ENCODE assay signal across 15 mouse cellular contexts in the genomic region with DNA sequence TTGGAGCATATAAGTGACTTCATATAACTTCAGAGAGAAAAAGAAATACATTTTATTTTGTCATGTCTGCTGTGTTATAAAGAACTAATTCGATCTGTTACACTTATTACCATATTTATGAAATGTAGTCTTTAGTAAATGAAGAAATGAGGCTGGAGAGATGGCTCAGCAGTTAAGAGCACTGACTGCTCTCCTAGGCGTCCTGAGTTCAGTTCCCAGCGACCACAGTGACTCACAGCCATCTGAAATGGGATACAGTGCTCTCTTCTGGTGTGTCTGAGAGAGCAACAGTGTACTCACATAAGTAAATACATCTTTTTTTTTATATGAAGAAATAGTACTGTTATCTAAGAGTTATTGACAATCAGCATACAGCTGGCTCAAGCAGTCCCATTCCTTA. TPM values are rescaled to one million over a fixed set of nuclear protein-coding genes. Genes with fewer than 3 reads are reported as not detected.
A peak's percentile ranks its signal among the peaks of the same experiment; 100 is the strongest.
DNase-seq lines count a peak whose midpoint lies in the region; ATAC-seq and TF ChIP-seq lines count a peak whose summit lies in the region.
"Had no signal": no experiment of that assay in that cellular context is flagged by ENCODE, and none has a peak within 500 bp of the region (broad histone marks: within the 10 kb centered on the region; RNA-seq: fewer than 3 reads in every experiment).

No protein-coding gene starts in this region.

- TF ChIP-seq EP300 in lung, postnatal 0 days (IDR thresholded peaks at IDR 0.05) = no peak
- TF ChIP-seq EP300 in liver, postnatal 0 days (IDR thresholded peaks at IDR 0.05; ENCODE audit: low read depth) = no peak

- in situ Hi-C loops in ES-E14 (cut with MboI; ENCODE audit: low sequenced_read_pairs in 2 of 2, unreplicated experiment in 2 of 2) = no loop called here

- no peak overlapping the region for H3K4me3 ChIP-seq in heart, embryonic 15.5 days
- no peak overlapping the region for H3K4me3 ChIP-seq in lung, postnatal 0 days (ENCODE audit: low read depth, low read length)
- H3K4me3 ChIP-seq in lung, adult 2 months (replicated peaks; ENCODE audit: extremely low read depth, low read depth, low read length) = no peak overlapping the region
- H3K4me3 ChIP-seq in ES-E14 (ENCODE audit: insufficient read depth in 1 of 2, low read depth in 1 of 2, low read length in 2 of 2, poor library complexity in 1 of 2, severe bottlenecking in 1 of 2) = no peak overlapping the region
- H3K4me3 ChIP-seq in liver, postnatal 0 days (ENCODE audit: low read depth, low read length) = no peak overlapping the region

- DNase-seq in heart, adult 8-10 months (ENCODE audit: low spot score) = no peak
- no peak for DNase-seq in lung, postnatal 0 days (ENCODE audit: low spot score)
- no peak for DNase-seq in lung, adult 2 months
- DNase-seq in ES-E14 (ENCODE audit: low read depth, low spot score) = no peak
- no peak for DNase-seq in liver, postnatal 0 days
- no peak for DNase-seq in spleen, postnatal 14 days (ENCODE audit: low spot score in 2 of 2)
- DNase-seq: cerebellum, postnatal 14 days; kidney, postnatal 14 days; lung, postnatal 4 days; right cerebral cortex, postnatal 14 days had no signal

- peaks cover 27% of the 10 kb centered on the region for H3K4me1 ChIP-seq in heart, embryonic 15.5 days (replicated peaks)
- H3K4me1 ChIP-seq in lung, postnatal 0 days (ENCODE audit: insufficient read depth, low read depth, low read length) = peaks cover 11% of the 10 kb centered on the region; the same call in 1 of the 2 replicates
- peaks cover 15% of the 10 kb centered on the region for H3K4me1 ChIP-seq in lung, adult 2 months (ENCODE audit: control insufficient read depth, insufficient read depth, low read length)
- peaks cover 2 to 3% of the 10 kb centered on the region in 2 experiments; a peak in 2 of 4 replicates for H3K4me1 ChIP-seq in ES-E14 (ENCODE audit: control insufficient read depth in 2 of 2, insufficient read depth in 2 of 2, low read length in 2 of 2, poor library complexity in 1 of 2)
- H3K4me1 ChIP-seq in liver, postnatal 0 days (ENCODE audit: insufficient read depth) = peaks cover 17% of the 10 kb centered on the region

- H3K36me3 ChIP-seq in heart, embryonic 15.5 days = no peaks in the 10 kb centered on the region
- no peaks in the 10 kb centered on the region for H3K36me3 ChIP-seq in lung, postnatal 0 days (ENCODE audit: insufficient read depth, low read length)
- H3K36me3 ChIP-seq in ES-E14 (ENCODE audit: control insufficient read depth, insufficient read depth, low read length, poor library complexity, severe bottlenecking) = no peaks in the 10 kb centered on the region
- no peaks in the 10 kb centered on the region for H3K36me3 ChIP-seq in liver, postnatal 0 days (replicated peaks; ENCODE audit: insufficient read depth, low read length)
- H3K36me3 ChIP-seq: limb, embryonic 15.5 days had no signal

- no peaks in the 10 kb centered on the region for H3K27me3 ChIP-seq in heart, embryonic 15.5 days
- no peaks in the 10 kb centered on the region for H3K27me3 ChIP-seq in lung, postnatal 0 days (replicated peaks; ENCODE audit: insufficient read depth, low read length)
- no peaks in the 10 kb centered on the region for H3K27me3 ChIP-seq in liver, postnatal 0 days (ENCODE audit: insufficient read depth, low read length)
- H3K27me3 ChIP-seq: limb, embryonic 15.5 days had no signal

- TF ChIP-seq CTCF in lung, postnatal 0 days (IDR thresholded peaks at IDR 0.05) = no peak
- no peak for TF ChIP-seq CTCF in lung, adult 2 months (IDR thresholded peaks at IDR 0.05; ENCODE audit: insufficient read depth, low read length)
- no peak for TF ChIP-seq CTCF in liver, postnatal 0 days (IDR thresholded peaks at IDR 0.05; ENCODE audit: low read depth)

- no peak for ATAC-seq in heart, embryonic 15.5 days (replicated peaks; ENCODE audit: insufficient number of reproducible peaks, insufficient read depth, low FRiP score, low read depth)
- no peak for ATAC-seq in lung, postnatal 0 days
- no peak for ATAC-seq in liver, postnatal 0 days
- ATAC-seq: forebrain, embryonic 16.5 days; inflammation-experienced regulatory T-cells, adult 6 months; midbrain, embryonic 16.5 days had no signal

- H3K4me2 ChIP-seq in heart, embryonic 15.5 days = no peak overlapping the region
- no peak overlapping the region for H3K4me2 ChIP-seq in lung, postnatal 0 days (replicated peaks; ENCODE audit: low read depth, low read length)
- no peak overlapping the region for H3K4me2 ChIP-seq in liver, postnatal 0 days (ENCODE audit: low read depth, low read length)

- TF ChIP-seq POLR2A in lung, adult 2 months (IDR thresholded peaks at IDR 0.05; ENCODE audit: borderline replicate concordance, extremely low read depth, low read depth, low read length) = no peak

- 86% methylated on average over 3 of the region's 3 CpGs for WGBS in heart, embryonic 15.5 days
- WGBS in lung, postnatal 0 days = 81% methylated on average over 3 of the region's 3 CpGs
- WGBS in lung, adult 2 months = 80% methylated on average over 3 of the region's 3 CpGs
- 65% methylated on average over 3 of the region's 3 CpGs for WGBS in liver, postnatal 0 days (ENCODE audit: insufficient replicate concordance)

- no peak overlapping the region for H3K9ac ChIP-seq in heart, embryonic 15.5 days
- H3K9ac ChIP-seq in lung, postnatal 0 days (replicated peaks; ENCODE audit: low read depth) = no peak overlapping the region
- H3K9ac ChIP-seq in ES-E14 (ENCODE audit: insufficient read depth, low read depth, low read length, poor library complexity, severe bottlenecking) = no peak overlapping the region
- 0 out of 2 replicates have a peak overlapping the region, but pooled peaks have one; percentile 12 for H3K9ac ChIP-seq in liver, postnatal 0 days (replicated peaks)
- H3K9ac ChIP-seq: limb, embryonic 15.5 days had no signal

- no peaks in the 10 kb centered on the region for H3K9me3 ChIP-seq in heart, embryonic 15.5 days (replicated peaks)
- no peaks in the 10 kb centered on the region for H3K9me3 ChIP-seq in lung, postnatal 0 days (ENCODE audit: low read length)
- no peaks in the 10 kb centered on the region for H3K9me3 ChIP-seq in ES-E14 (ENCODE audit: control insufficient read depth, insufficient read depth, low read depth, low read length)
- no peaks in the 10 kb centered on the region for H3K9me3 ChIP-seq in liver, postnatal 0 days (ENCODE audit: low read length)
- H3K9me3 ChIP-seq: limb, embryonic 15.5 days had no signal

- peak overlapping the region; percentile 69; the same call in 1 of the 2 replicates for H3K27ac ChIP-seq in heart, embryonic 15.5 days
- peak overlapping the region; percentile 77 for H3K27ac ChIP-seq in lung, postnatal 0 days (ENCODE audit: low read length)
- peak overlapping the region; percentile 63; the same call in 1 of the 2 replicates for H3K27ac ChIP-seq in ES-E14 (ENCODE audit: insufficient read depth, low read depth, low read length, poor library complexity, severe bottlenecking)
- peak overlapping the region; percentile 78 for H3K27ac ChIP-seq in liver, postnatal 0 days (ENCODE audit: low read depth)
- H3K27ac ChIP-seq: limb, embryonic 15.5 days had no signal

TF ChIP-seq in ES-E14, 5 proteins besides CTCF, POLR2A, EP300 and RAD21:
- TF ChIP-seq ZNF384 (IDR thresholded peaks at IDR 0.05; ENCODE audit: low read depth, low read length) = no peak
- no peak for TF ChIP-seq ZC3H11A (IDR thresholded peaks at IDR 0.05; ENCODE audit: borderline replicate concordance, low read depth, low read length)
- no peak for TF ChIP-seq MAFK (IDR thresholded peaks at IDR 0.05; ENCODE audit: insufficient read depth, low read depth, low read length)
- TF ChIP-seq HCFC1 (IDR thresholded peaks at IDR 0.05; ENCODE audit: borderline replicate concordance, insufficient read depth, low read length) = no peak
- TF ChIP-seq CHD2 (IDR thresholded peaks at IDR 0.05; ENCODE audit: low read depth, low read length) = no peak

RNA-seq across cellular contexts. Expression of gene Strn3, which starts 1.7 kb away (rescaled TPM):
- polyA plus RNA-seq in heart, embryonic 15.5 days (2015; fragmentation: Nextera tagmentation; extraction: Ambion mirVana) = 34.9 and 38.4 TPM in 2 replicates
- total RNA-seq in heart, adult 8-10 months (2022) = 100 to 1,000 TPM in 2 of 4 experiments, 10 to 100 TPM in 2; 96.2 to 109 (median 103) TPM
- polyA plus RNA-seq in lung, postnatal 0 days (2015; fragmentation: Nextera tagmentation; extraction: Ambion mirVana) = 34.2 and 34.8 TPM in 2 replicates
- polyA plus RNA-seq in lung, adult 2 months (2012; rRNA removed) = 19.3 and 19.9 TPM in 2 replicates
- 53.3 and 76.0 TPM in 2 replicates for total RNA-seq in ES-E14 (2012; rRNA removed)
- 11.5 and 11.9 TPM in 2 replicates for polyA plus RNA-seq in liver, postnatal 0 days (2015; fragmentation: Nextera tagmentation; extraction: Ambion mirVana)

RNA-seq across cellular contexts. Expression of gene Ap4s1, which starts 2.6 kb away (rescaled TPM):
- polyA plus RNA-seq in heart, embryonic 15.5 days (2015; fragmentation: Nextera tagmentation; extraction: Ambion mirVana) = 32.7 and 37.5 TPM in 2 replicates
- total RNA-seq in heart, adult 8-10 months (2022) = 10 to 100 TPM; 53.3 to 65.5 (median 58.8) TPM
- polyA plus RNA-seq in lung, postnatal 0 days (2015; fragmentation: Nextera tagmentation; extraction: Ambion mirVana) = 30.8 and 35.1 TPM in 2 replicates
- 8.8 and 10.9 TPM in 2 replicates for polyA plus RNA-seq in lung, adult 2 months (2012; rRNA removed)
- total RNA-seq in ES-E14 (2012; rRNA removed) = 6.3 and 11.0 TPM in 2 replicates
- 14.9 and 17.2 TPM in 2 replicates for polyA plus RNA-seq in liver, postnatal 0 days (2015; fragmentation: Nextera tagmentation; extraction: Ambion mirVana)
